Mouse (Mus musculus): Measurements from ENCODE around the gene Tmem247.

Tmem247 gene

GRCm38 (mm10) chr17:86913003-86913607, 4.0 kb upstream of the Tmem247 start:
- no peak for DNase-seq (ENCODE audit: low read depth, low spot score)

DNA sequence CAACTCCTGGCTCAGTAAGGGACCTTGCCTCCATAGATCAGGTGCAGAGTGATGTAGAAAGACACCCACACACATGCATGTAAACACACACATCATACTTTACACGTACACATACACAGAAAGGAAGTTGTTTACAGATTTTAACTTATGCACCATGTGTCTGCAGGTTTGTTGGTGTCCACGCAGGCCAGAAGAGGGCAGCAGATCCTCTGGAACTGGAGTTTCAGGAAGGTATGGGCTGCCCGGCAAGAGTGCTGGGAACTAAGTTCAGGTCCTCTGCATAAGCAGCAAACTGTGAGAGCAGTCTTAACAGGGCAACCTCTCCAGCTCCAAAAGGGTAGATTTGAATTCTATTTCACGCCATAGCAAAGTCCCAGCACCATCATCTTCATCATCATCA, 1.6 kb upstream of the Tmem247 start:
- DNase-seq (ENCODE audit: low read depth, low spot score) = no peak

DNA sequence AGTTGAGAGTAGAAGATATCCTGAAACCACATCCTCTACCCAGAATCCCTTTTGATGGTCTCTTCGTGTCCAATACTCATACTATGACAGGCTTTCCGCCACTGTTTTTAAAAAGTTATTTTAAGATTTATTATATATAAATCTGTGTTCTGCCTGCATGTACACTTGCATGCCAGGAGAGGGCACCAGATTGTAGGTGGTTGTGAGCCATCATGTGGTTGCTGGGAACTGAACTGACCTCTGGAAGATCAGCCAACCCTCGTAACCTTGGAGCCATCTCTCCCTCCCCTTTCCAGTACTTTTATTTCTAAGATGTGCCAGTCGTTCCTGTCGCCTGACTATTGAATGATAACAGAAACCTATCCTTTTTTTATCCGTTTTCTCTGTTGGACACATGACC, 1.6 kb downstream of the Tmem247 start:
- no peak for DNase-seq (ENCODE audit: low read depth, low spot score)

DNA sequence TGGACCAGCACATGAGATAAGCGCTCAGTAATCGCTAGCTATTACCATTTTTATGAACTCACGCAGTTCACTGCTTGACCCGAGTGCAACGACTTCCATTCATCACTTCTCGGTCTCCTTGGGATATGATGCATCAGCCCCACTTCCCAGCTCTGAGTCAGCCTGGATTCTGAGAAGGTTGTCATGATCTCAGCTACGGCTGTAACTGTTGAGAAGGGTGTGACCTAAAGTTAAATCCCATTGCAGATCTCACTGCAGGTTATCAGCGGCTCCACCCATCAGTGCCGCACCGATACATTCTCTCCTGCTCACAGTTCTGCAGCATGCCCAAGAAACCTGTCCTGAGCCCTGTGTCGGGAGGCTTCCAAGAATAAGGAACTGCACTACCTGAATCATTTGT, 2.6 kb downstream of the Tmem247 start:
- no peak for DNase-seq (ENCODE audit: low read depth, low spot score)

GRCm38 (mm10) chr17:86924679-86925078, 7.5 kb downstream of the Tmem247 start:
- DNase-seq (ENCODE audit: low read depth, low spot score) = no peak

DNA sequence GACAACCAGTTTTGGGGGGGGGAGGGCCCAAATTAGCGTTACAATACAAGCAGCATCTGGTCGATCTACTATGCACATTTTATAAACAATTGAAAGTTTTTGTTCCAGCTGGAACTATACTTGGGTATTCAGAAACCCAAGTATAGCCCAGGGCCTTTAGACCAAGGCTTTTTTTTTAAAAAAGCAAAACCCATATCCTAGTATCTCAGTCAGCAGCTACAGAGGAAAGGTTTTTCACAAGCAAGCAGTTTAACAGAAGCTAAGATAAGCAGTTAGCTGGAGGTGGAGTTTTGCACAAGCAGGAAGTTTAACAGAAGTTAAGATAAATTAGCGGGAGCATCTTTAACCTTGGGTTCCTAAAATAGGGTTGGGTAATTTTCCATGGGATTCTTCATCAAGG, 9.7 kb downstream of the Tmem247 start:
- DNase-seq (ENCODE audit: low read depth, low spot score) = no peak

- DNase-seq (ENCODE audit: low read depth, low spot score) = no peak
Measured at GRCm38 (mm10) chr17:86929355-86929754, 12.2 kb downstream of the Tmem247 start.

DNA sequence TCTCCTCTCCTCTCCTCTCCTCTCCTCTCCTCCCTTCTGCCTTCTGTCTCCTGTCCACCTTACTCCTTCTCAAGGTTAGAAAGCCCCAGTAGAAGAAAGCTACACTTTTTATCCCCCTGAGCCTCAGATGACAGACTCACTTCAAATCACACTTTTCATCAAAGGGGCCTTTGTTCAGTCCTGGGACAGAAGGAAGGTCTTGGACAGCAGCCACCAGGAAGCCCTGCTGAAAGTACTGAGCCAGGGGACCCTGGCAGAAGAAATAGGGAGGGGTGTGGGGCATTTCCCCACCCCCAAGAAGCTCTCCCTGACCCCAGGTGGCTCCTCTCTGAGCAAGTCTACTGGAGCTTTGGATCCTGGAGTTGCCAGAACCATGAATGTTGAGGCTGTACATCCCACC, 12.8 kb downstream of the Tmem247 start:
- DNase-seq (ENCODE audit: low read depth, low spot score) = no peak

DNA sequence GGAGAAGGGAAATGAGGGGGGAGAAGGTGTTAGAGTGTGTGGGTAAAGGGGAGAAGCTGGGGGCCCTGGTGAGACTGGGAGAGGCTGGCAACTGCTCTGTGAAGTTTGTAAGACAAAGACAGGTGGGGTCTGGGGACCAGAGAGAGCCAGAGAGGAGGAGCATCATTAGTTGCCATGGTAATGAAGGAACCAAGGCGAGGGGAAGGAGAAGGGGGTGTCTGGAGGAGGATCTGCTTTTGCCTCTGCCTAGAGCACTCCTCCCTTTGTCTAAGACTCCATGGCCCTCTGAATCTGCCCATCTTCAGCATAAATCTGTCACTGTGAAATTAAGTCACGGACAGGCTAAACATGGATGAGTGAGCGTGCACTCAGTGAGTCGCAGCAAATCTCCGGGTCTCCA, 15.7 kb downstream of the Tmem247 start:
- DNase-seq (ENCODE audit: low read depth, low spot score) = no peak

DNA sequence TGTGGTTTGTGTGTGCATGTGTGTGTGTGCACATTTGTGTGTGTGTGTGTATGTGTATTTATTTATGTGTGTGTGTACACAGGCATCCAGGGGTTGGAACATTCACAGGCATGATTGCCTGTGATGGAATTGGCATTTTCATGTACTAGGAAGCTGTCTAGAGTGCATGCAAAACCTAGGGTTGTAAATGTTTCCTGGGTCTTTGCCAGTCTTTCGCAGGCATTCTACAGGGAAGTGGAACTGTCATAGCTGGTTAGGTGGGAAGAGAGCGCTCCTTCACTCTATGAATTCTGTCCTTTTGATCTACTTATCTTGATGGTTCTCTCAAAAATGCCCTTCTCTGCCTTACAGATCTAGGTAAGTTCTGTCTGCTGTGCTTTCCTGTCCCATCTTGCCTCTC, 19.9 kb downstream of the Tmem247 start:
- DNase-seq (ENCODE audit: low read depth, low spot score) = no peak

GRCm38 (mm10) chr17:86937497-86938155, 20.5 kb downstream of the Tmem247 start:
- peak; percentile 42 for DNase-seq (ENCODE audit: low read depth, low spot score)

DNA sequence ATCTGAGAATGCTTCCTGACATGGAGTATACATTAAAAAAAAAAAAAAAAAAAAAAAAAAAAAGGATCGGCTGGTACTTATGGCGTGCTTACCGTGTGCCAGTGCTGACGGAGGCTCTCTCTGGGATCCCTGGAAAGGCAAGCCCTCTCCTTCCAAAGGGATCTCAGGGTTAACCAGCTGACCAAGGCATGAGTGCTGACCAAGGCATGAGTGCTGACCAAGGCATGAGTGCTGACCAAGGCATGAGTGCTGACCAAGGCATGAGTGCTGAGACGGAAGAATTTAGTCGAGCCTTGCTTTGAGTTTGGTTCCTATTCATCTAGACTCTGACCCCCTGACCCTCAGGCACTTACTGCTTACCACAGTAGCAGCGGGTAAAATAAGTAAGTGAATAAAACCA, 21.5 kb downstream of the Tmem247 start:
- DNase-seq (ENCODE audit: low read depth, low spot score) = no peak

GRCm38 (mm10) chr17:86942112-86942511, 25.0 kb downstream of the Tmem247 start:
- DNase-seq (ENCODE audit: low read depth, low spot score) = no peak

GRCm38 (mm10) chr17:86943158-86943557, 26.0 kb downstream of the Tmem247 start:
- no peak for DNase-seq (ENCODE audit: low read depth, low spot score)

DNA sequence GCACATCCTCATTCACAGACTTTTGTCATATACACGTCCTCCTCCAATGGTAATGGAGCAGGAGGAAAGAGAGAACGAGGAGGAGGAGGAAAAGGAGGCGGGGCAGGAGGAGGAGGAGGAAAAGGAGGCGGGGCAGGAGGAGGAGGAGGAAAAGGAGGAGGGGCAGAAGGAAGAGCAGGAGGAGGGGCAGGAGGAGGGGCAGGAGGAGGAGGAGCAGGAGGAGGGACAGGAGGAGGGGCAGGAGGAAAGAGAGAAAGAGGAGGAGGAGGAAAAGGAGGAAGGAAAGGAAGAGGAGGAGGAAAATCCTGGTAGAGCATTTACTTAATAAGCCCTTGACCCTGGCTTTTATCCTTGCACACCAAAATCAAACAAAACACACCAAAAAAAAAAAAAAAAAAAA, 28.9 kb downstream of the Tmem247 start:
- no peak for DNase-seq (ENCODE audit: low read depth, low spot score)

DNA sequence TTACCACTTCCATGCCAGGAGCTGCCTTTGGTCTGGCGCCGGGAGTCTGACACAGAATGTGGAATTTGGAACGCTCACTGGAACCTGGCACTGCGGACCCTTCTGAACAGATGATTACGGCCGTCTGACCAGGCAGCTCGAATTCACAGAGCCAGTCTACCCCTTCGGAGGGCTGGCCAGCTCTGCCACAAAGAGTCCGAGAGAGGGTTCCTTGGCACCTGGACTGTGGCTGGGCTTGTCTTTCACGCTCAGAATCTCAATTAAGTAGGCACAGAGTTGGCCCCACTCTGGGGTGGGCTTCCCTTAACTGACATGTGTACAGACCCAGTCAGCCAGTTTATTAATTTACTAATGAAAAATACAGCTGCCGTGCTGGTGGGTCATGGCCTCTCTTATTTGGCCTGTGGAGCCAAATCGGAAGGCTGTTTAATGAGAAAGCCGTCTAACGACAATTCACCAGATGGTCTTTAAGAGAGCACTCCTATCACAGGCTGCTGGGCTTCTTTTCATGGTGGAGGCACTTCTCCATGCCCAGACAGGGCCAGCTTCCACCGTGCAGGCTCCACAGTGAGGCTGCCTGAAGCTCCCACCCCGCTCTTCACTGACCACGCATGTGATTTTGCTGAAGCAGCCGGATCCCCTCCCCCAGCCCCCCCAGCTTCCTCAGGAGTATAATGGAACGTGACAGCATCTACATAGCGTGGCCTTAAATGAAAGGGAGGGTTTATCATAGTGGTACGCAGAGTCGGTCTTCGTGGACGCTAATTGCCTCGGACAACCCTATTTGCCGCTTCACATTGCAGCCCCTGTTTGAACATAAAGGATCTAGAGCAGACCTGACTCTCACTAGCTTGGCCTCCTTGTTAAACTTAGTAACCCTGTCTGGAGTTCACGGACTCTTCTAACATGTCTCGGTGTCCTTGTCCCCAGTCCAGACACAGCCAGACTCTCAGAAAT, 31.0 kb downstream of the Tmem247 start, which contains the start of gene Atp6v1e2:
Atp6v1e2 (minus strand) TSS at position 58 of the 957 bp plus-strand sequence.
- peak; percentile 24 for DNase-seq (ENCODE audit: low read depth, low spot score)

DNA sequence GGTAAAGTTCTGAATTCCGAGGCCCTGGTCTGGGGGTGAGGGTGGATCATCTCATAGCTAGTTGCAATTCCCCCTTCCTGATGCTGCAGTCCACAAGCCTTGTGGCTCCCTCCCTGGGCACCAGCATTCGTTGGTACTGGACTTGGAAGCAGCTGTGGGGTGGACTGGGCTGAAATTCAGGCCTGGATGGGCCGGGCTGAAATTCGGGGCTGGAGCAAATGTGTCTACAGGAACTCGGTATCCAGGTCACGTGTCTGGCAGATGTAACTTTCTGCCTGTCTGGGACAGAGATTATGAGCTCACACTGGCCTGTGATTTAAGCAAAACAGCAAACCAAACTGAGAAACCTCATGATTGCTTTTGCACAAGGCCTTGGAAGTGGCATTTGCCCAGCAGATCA, 31.7 kb downstream of the Tmem247 start:
- DNase-seq (ENCODE audit: low read depth, low spot score) = no peak

DNA sequence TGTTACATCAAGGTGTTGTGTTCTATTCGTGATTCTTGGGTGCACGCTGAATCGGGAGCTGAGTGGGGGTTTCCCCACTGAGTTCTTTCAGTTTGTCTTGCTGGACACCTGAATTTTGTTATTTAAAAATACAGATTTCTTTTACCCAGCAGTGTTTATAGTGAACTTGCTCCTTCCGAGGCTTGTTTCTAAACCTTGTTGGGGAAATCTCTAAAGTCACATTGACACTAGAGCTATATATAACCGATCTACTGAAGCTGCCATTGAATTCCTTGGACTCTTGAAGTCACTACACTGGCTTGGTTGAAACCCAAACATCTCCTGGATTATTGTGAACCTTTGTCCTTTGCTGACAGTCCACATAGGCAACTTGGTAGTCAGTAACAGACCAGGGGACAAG, 40.1 kb downstream of the Tmem247 start:
- DNase-seq (ENCODE audit: low read depth, low spot score) = no peak

DNA sequence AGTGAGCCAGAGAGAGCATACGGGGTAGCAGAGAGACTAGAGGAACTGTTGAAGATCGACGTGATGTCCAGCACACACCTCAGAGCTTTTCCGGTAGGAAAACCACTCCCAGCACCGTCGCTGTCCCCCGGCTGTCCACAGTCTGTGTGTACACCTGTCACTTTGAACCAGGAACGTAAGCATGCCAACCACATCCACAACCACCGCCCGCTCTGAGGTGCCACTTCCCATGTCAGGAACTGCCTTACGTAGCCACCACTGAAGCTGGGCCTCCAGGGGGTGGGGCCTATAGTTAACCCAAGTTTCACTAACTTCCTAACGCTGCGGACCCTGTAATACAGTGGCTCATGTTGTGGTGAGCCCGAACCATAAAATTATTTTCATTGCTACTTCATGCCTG, 40.8 kb downstream of the Tmem247 start:
- no peak for DNase-seq (ENCODE audit: low read depth, low spot score)

DNA sequence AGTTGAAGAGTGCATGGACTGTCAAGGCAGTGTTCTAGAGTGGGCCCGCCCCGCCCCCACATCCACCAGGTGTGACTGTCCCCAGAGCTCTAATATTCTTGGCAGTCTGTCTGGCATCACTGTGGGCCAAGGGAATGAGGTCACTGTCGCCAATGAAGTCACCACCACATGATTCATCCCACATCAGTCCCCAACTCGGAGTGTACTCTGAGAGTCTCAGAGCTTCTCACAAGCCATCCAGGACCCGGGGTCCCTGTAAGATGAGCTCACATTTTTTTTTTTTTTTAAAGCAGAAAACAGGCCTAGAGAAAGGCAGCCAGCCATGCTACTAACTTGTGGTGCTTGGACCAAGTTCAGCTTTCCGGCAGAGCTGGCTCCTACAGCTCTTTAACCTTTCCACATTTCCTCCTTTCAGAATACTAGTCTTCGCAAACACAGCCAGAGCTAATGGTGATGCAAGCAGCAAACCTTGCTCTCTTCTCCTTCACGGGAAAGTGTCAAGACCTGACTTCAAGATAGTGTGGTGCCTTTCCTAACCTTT, 44.2 kb downstream of the Tmem247 start:
- DNase-seq (ENCODE audit: low read depth, low spot score) = no peak

DNA sequence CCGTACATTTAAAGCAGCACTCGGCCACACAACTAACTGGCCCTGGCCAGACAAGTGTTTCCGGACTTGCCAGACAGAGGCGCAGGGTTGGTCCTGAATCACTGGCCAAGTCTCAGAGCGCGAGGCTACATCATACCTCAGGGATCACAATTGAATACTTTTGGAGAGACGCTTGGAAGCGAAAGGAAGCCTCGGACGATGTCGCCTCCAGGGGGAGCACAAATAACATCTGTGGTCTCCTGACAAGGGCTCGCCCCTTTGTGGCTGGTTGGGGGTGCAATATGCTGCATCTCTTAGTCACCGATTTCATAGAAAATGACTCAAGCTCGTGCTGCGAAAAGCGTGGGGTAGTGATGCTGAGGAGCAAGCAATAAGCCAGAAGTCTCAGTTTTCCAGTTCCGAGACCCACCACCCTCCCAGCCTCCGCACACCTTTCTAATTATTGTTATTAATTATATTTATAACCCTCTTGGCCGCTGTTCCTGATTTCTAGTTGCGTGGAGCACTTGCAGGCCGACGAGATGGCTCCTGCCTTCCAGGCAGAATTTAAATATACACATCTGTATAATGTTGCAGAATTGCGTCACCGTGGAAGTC, 45.2 kb downstream of the Tmem247 start:
- peak; percentile 63 for DNase-seq (ENCODE audit: low read depth, low spot score)
